Mouse (Mus musculus) lung, postnatal 0 days (tissue): ENCODE measurements around the gene Gm29666.

Source experiments
- CTCF ChIP-seq: IDR thresholded peaks from 2 replicates; pipeline ENCODE4 v1.5.1; 2016; ENCODE audit warnings: antibody characterized with exemption, mild to moderate bottlenecking
- EP300 ChIP-seq: IDR thresholded peaks from 2 replicates; pipeline ENCODE4 v1.6.1; 2016; ENCODE audit warnings: antibody characterized with exemption, mild to moderate bottlenecking, control low read depth

DNA sequence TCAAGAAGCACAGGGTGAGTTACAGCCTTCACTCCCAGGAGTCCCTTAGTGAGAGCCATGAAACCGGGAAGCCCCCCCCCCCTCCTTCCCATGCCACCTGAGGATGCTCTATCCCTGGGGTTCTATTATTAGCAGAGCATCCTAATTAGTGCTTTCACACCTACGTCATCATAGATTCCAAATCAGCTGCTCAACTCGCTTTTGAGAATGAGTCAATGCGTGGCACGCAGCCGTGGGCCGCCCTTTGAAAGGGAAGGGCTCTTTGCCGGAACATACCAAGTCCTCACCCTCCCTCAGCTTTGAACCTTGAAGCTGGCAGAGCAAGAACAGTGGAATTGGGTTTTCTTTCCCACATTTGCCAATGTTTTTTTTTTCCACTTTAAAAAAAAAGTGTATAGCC lies 57.9 kb downstream of the Gm29666 start:
- no peak for TF ChIP-seq CTCF
- TF ChIP-seq EP300, result no peak
